Mouse (Mus musculus) lung, postnatal 4 days (tissue): ENCODE results near the gene Camsap2.
A peak's percentile ranks its signal among the peaks of the same experiment; 100 is the strongest.

Experiments used
- DNase-seq, 2 experiments: peaks; one replicate each; pipeline ENCODE4 v3.0.0; 2021

Camsap2 gene

DNA sequence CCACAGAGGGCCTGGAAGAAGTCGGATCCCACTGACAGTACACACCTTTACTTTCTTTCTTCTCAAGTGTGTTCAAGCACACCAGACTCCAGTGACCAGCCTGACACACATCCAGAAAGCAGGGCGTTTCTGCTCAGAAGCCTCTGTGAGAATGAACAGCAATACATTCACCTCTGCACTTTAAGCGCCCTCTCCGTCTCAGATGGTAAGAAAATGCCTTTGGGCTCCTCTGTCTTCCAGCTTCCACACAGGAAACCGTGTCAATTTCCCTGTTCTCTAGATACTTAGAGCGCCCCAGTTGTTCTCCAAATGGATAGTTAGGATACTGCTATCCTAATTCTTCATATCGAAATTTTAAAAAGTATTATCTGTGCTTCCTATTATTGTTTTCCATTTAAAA is 2.2 kb downstream of the Camsap2 start:
- DNase-seq, result no peak

DNA sequence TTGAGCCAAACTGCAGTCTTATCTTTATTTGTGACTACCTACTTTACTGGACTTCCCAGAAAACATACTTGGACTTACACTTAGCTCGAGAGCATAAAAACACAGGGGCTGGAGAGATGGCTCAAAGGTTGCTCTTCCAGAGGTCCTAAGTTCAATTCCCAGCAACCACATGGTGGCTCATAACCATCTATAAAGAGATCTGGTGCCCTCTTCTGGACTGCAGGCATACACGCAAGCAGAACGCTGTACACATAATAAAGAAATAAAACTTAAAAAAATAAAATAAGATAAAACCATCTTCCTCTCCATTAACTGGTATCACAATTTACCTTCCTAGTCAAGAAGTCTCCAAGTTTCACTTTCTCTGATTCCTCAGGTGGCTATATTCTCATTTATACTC is 5.4 kb downstream of the Camsap2 start:
- no peak for DNase-seq

DNA sequence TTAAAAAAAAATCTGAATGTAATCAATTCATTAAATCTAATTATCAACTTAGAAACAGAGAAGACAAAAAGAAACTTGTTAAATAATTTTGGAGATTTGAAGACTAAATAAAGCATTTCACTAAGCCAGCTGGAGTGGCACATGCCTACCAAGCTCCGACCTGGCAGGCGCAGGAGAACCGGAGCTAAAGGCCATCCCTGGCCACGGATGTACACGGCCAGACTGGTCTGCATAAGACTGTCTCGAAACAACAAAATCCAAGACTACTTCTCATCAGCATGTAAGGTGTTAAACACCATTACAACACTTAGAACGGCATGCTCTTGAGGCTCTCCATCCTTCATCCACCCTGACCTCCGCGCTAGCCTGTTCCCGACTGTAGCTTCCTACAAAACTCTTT is 11.2 kb downstream of the Camsap2 start:
- no peak for DNase-seq

DNA sequence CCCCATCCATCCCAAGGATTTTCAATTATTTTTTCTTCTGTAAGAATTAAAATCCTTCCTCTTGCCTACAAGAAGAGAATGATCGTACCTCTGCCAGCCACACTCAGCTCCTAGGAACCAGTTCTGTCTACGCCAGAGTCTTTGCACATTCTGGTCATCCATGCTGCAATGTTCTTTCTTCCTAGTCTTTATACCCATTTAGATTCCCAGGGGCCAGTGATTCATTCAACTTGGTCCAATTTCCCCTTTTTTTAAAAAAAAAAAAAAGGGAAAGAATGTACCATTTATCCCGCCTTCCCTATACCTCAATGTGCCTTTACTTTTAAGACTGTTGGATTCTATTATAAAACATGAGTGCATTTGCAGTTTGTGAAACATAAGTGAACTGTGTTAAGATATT is 12.4 kb downstream of the Camsap2 start:
- DNase-seq, result no peak

DNA sequence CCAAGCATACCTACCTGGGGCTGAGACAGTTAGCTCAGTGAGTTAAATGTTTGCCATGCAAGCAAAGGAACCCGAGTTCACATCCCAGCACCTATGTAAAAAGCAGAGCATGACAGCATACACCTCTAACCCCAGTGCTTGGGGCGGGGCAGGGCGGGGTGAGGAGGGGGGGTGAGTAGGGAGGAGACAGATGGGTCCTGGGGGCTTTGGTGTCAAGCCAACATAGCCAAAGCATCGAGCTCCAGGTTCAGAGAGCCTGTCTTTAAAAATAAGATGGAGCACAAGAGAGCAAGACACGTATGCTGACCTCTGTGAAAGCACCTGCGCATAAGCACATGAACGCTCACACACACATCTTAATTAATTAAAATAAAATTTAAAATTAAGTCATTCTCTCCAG is 12.8 kb downstream of the Camsap2 start:
- no peak for DNase-seq

DNA sequence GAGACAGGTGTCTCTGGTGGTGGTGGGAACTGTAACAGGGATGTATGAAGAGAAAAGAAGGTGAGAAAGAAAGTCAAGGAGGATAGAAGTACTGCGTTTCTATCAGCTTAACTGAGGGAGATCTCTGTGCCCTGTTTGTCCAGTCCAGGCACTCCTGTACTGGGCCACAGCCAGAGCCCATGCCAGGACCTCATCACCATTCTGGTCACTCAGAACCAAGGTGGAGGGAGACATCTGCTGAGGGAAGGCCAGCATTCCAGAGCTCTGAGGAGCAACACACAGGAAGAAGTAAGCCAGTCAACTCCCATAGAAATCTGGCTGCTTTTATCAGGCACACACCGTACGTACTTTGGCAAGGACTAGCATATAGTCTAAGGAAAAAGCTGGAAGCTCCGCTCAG is 14.1 kb downstream of the Camsap2 start:
- DNase-seq, result no peak

DNA sequence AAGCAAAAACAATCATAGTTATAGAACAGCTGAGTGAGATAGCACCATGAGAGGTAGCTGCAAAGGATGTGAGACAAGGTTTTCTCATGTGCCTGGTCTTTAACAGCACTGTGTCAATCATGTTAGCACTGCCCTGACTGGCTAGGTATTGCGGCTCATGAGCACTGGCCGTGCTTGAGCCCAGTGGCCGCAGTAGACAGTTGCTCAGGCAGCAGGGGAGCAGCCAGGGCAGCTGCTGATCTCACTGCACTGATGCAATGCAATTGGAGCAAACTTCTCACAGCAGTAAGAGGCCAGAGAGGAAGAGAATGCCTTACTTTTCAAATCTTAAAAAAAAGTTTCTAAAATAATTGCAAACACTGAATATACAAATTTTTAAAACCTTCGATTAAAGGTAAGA is 16.5 kb downstream of the Camsap2 start:
- no peak for DNase-seq

DNA sequence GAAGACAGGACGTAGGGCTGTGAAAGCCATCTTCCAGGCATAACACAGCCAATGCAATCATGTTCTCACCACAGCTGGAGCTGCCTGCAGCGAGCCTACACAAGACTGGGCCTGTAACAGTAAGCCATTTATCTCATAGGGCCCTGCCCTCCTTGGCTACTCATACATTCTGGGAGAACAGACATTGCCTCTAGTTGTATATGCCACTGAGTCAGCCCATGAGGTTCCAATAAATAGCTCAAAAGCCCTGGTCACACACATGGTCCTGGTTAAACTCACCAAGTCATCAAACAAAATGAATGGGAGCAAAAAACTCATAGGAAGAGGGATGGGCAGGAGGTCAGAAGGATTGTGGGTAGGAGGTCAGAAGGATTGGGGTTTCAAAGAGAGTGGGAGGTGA is 17.3 kb downstream of the Camsap2 start:
- DNase-seq, result no peak

DNA sequence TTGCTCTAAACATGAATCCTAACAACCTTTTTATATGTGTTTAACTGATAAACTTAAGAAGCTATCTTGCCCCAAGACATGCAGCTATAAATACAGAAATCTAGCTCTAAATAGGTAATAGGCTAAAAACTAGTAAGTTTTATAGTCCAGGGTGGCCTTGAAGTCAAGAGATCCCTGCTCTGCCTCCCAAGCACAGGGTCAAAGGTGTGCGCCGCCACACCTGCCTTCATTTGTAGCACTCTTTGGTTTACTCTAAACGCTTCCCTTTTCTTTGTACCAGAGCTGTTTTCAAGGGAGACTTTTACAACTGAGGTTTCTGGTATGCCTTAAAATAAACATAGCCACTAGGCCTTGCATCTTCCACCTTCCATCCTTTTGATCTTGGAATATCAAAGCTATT is 18.3 kb downstream of the Camsap2 start:
- no peak for DNase-seq

DNA sequence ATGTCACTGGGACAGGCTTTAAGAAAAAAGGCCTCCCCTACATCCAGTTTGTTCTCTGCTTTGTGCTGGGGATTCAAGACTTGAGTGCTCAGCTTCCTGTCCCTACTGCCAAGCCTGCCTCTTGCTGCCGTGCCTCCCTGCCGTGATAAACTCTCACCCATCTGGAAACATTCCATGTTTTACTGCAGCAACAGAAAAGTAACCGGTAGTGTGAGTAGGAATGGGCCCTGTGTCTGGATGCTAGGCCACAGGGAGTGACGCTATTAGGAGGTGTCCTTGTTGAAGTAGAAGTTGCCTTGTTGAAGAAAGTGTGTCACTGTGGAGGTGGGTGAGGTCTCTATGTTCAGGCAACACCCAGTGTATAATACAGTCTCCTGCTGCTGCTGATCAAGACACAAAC is 20.0 kb downstream of the Camsap2 start:
- DNase-seq, result peak; percentile 28 to 44

DNA sequence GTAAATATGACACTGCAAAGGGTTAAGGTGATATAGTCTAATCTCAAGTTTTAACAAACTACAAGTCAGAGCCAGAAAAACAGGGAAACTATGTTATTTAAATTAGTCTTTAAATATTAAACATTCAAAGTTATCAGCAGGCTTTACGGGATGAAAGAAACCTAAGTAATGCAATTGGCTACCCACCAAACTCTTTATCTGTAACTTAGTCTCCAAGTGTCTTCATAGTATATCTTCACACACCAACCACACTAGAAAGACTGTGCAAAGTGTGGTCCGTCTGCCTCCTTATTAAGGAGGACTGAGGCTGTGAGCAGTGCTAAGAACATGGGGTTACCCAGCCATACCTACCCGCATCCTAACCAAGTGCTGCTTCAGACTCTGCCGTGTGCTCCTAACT is 23.6 kb downstream of the Camsap2 start:
- DNase-seq, result no peak

DNA sequence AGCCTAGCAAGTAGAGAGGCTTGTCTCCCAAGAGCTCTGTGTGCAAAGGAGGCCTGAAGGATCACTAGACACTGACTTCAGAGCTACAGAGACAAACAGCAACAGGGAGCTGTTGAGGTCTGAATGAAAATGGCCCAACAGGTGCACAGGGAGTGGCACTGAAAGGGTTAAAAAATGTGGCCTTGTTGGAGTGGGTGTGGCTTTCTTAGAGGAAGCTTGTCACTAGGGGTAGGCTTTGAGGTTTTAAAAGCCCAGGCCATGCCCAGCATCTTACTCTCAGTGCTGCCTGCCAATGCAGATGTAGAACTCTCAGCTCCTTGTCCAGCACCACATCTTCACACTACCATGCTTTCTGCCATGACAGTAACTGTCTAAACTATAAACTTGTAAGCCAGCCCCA is 29.6 kb downstream of the Camsap2 start:
- DNase-seq, result no peak

DNA sequence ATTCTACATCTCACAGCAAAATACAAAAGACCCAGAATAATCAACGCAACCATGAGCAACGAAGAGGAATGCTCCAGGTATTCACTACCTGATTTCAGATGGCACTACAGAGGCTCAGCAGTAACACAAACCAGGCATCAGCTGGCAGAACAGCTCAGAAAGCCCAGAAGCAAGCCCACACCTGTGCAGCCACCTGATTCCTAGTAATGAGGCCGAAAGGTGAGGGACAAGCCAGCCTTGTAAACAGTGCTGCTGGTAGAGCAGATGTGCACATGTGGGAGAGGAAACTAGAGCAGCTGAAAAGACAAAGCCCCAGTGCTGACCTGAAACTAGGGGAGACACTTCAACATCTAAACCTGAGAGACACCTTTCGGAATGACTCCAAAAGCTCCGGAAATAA is 36.7 kb downstream of the Camsap2 start:
- DNase-seq, result no peak

DNA sequence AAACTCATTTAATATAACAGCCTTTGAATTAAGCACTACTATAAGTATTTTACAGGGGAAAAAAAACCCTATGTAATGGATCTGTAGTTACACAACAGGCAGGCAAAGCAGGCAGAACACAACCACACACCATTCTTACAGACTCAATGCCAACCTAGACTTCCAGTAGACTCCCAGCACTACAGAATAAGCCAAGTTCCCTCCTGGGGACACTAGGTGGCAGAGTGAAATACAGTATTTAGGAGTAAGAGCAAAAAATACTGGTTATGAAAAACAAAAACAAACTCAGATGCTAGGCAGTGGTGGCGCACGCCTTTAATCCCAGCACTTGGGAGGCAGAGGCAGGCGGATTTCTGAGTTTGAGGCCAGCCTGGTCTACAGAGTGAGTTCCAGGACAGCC is 39.5 kb downstream of the Camsap2 start:
- DNase-seq, result peak in 1 of 2 experiments; percentile 41

DNA sequence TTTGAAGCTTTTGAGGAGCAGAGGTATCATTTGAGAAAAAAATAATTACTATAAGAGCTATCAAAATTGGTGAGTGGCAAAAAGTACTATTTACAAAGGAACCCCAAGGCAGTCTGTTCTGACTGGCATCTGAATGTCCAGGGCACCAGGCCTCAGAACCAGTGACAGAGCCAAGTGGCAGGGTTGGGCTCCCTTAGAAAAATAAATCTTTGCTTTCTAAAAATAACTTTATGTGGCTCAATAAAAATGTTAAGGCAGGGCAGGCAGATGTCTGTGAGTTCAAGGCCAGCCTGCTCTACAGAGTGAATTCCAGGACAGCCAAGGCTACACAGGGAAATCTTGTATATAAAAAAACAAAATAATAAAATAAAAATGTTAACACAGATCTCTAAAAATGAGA is 51.9 kb downstream of the Camsap2 start:
- no peak for DNase-seq

DNA sequence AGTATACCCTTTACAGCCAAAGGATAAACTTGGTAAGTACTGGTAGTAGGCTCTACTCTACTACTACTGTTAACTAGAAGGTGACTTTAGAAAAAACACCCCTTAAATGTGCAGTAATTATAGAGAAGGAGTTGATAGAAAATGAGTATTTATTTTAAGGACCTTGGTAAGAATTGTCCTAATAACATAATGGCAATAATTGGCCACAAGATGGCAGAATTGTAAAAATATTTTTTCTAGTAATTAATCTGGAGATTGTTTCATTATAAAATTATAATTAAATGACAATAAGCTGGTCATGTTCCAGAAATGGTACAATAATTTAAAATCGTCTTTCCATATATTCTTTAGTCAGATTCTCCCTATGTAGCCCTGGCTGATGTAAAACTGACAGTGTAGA is 56.1 kb downstream of the Camsap2 start:
- no peak for DNase-seq

DNA sequence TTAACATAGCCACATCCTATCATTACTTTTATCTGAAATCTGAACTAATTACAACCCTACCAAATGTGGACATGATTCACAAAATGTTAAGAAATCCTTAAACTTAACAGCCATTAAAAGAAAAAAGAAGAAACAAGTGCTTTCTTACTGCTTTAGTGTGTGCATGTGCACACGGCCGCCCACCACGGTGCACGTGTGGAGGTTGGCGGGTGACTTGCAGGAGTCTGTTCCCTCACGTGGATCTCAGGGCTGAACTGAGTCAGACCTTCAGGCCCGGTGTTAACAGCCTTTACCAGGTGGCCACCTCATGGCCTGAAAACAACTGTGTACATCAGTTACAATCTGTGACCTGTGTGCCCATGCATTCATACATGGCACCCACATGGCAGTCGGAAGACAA is 68.5 kb downstream of the Camsap2 start:
- DNase-seq, result no peak

DNA sequence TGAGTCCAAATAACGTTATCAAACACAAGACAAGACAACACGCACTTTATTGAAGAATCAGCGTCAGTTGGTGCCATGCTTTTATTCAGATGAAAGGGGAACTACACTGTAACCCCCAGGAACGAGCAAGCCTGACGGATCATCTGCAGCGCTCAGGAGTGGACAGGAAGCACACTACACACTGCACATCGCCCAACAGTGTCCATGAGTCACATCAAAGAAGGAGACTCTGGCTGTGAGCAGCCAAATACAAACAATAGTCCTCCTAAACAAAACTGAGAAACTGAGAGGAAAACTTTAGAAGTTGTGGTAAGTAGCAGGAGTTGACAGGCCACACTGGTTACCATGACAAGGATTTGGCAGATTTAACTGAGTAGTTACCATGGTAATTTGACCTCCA is 77.7 kb downstream of the Camsap2 start:
- DNase-seq, result no peak

DNA sequence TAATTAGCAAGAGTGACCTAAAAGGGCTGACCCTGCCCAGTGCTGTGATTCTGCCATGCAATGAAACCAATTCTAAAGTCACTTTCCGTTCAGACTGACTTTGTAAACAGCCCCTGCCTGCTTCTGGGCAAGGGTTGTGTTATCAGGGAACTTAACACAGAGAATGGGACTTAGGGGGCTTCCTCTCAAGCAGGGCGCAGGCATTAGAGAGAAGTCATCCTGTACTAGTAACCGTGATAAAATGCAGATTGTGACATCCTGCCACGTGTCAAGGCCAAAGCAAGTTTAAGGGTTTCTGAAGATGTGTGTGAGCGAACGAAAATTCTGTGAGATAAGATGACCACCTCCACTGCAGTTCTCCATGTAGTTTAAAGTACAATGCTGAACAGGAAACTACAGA is 79.8 kb downstream of the Camsap2 start:
- no peak for DNase-seq

DNA sequence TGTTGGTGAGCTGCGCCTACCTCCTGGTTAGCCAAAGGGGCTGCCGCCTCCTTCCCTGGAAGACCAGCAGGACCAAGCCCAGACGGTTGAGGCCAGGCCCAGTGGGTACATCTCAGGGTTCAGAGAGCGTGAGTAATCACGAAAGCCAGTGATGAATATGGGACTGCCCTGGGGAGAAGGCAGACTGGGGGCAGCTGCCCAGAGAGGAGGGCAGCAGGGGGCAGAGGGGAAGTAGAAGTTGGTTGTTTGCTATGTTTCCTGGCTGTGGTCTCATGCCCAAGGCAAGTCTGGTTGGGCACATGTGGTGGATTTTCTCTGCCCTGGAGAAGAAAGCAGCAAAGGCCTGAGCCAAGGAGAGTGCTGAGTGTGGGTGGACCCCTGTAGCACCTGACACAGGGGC is 82.5 kb downstream of the Camsap2 start:
- no peak for DNase-seq

DNA sequence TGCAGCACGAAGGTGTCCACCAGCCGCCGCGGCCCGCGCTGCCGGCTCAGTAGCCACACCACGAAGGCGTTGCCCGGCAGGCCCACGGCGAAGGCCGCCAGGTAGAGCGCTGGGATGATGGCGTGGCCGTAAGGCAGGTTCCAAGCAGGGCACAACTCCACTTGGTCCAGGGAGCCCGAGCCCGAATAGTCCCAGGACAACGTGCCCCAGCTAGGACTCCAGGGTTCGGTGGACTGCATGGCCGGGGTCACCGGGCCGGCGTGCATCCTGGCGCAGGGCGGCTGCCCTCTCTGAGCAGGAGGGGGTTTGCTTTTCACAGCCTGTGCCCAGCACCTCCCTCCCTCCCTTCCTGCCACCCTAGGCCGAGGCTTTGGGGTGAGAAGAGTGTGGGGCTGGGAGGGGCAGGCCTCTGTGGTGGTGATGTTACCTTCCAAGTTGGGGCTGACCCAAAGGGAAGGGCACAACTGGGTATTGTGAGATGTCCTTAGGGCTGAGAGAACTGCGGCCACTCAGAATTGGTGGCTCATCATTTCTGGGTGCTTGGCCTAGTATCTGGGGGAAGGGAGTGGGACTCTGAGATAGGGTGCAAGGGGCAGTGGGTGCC is 85.2 kb downstream of the Camsap2 start, which contains the start of gene Gpr25:
Gpr25 (minus strand) TSS at position 239 of the 604 bp plus-strand sequence.
- no peak for DNase-seq

DNA sequence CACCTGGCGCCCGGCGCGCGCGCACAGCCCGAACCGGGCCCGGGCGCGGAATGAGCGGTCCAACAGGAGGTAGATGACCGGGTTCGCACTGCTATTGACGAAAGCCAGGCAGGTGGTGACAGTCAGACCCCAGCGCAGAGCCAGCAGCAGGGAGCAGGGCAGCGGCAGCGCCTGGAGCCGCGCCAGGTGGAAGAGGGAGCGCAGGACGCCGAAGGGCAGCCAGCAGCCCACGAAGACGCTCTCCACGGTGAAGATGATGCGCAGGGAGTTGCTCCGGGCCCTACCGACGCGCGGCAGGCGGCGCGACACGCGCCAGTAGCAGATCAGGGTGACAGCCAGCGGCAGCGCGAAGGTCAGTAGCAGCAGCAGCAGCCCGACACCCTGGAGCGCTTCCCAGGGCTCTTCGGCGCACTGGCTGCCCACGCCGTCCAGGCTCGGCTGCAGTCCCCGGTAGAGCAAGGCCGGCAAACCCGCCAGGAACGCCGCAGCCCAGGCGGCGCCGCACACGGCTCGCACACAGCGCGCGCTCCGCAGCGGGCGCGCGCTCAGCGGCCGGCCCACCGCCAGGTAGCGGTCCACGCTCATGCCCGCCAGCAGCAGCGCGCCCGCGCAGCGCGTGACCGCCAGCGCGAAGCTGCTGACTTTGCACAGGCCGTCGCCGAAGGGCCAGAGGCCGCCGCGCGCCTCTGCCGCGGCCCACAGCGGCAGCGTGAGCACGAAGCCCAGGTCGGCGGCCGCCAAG is 85.8 kb downstream of the Camsap2 start:
- peak; percentile 54 to 74 for DNase-seq

DNA sequence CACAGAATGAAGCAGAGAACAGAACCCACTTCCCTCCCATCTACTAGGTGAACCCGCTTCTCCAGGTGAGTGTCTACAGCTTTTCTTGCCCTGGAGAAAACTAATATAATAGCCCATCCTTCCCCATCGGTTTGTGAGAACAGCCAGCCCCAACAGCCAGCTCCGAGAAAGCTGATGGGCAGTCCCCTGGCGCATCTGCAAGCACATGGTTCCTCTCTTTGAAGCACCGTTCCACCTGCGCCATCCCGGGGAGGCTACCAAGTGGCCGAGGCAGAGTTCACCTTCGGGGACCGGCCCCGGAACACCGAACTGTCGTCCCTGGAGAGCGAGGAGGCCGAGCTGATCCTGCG is 86.4 kb downstream of the Camsap2 start:
- DNase-seq, result no peak

DNA sequence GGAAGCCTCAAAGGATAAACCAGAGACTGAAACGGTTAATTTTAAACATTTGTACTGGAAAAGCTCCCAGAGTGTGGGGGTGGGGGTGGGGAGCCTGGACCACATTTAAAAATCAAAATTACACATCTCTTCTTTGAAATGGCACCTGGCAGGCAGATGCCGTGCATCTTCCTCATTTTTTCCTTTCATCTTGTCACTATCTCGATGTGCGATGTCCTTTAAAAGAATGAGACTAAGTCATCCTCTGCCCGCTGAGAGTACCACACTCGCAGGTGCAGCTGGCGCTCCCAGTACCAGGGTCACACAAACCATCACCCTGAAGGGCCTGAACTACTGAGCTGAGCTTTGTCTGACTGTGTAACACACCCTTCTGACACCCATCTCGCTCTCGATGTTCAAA is 87.4 kb downstream of the Camsap2 start:
- DNase-seq, result no peak

DNA sequence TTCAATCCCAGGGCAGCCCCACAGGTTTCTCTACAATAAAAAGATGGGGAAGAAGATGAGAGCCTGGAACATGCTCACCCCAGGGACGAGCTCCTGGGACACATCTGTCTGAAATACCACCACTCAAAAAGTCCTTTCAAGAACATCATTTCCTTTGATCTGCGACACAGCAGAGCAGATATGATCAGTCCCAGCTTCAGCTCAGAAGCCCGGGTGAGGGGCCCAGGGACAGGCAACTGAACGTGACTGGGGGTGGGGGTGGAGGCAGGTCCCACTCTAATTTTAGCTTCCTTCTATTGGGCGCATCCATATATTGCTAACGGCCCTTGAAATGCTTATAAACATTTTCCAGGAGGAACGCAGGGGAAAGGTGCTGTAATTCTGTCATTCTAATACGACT is 90.2 kb downstream of the Camsap2 start:
- no peak for DNase-seq
